Mouse (Mus musculus): ENCODE results near the gene Kndc1. TPM values are rescaled to one million over a fixed set of nuclear protein-coding genes. Genes with fewer than 3 reads are reported as not detected.

Kndc1 gene
- polyA plus RNA-seq, 1 experiment from 2014 or later = 1.0 TPM

DNA sequence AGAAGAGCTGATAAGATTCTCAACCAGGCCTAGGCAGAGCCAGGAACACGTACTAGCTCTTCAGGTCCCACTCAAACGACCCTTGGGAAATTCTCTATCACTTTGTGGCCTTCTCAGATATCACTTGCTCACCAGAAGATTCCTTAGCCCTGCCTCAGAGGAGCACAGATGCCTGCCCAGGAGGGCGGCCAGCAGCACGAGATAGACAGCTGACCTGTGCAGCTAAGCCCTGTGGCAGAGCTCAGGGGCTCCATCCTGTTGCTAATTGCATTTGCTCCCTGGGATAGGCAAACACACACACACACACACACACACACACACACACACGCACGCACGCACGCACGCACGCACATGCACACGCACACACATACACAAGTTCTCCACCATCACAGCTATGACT, 87.6 kb downstream of the Kndc1 start:
- no peak for DNase-seq (ENCODE audit: low spot score)
- WGBS = 85% methylated on average over 11 of the region's 11 CpGs
- Histone ChIP-seq H3K27me3 (ENCODE audit: insufficient read depth, poor library complexity, severe bottlenecking) (peaks cover 7% of the 10 kb centered on the region), H3K36me3 (peaks cover 11% of the 10 kb centered on the region), H3K4me3 (no peak overlapping the region), H3K9me3 (no peaks in the 10 kb centered on the region), H3K27ac (no peak overlapping the region), H3K4me1 (replicated peaks) (peaks cover 17% of the 10 kb centered on the region)

DNA sequence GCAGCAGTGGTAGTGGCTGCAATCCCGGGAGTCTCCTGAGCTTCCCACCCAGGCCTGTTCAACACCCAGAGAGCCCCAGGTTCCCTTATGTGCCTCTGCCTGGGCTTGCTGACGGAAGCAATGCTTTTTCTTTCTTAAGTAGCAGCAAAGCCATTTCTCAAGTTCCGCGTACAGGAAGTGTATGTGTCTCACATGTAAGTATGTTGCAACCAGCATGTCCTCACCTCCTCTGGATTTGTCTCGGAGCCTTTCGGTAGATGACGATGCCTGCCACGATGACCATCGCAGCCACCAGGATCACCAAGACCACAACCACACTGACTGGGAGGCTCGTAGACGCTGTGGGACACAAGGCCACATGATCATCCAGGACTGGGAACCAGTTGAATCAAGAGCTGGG, 90.0 kb downstream of the Kndc1 start:
- Histone ChIP-seq H3K36me3 (peaks cover 11% of the 10 kb centered on the region), H3K27ac (no peak overlapping the region), H3K9me3 (no peaks in the 10 kb centered on the region), H3K27me3 (ENCODE audit: insufficient read depth, poor library complexity, severe bottlenecking) (peaks cover 7% of the 10 kb centered on the region), H3K4me1 (replicated peaks) (no peaks in the 10 kb centered on the region), H3K4me3 (no peak overlapping the region)
- WGBS = 91% methylated on average over 11 of the region's 11 CpGs
- DNase-seq (ENCODE audit: low spot score) = no peak

GRCm38 (mm10) chr7:139988272-139988671, 93.8 kb downstream of the Kndc1 start:
- 89% methylated on average over 9 of the region's 9 CpGs for WGBS
- Histone ChIP-seq H3K4me1 (replicated peaks) (no peaks in the 10 kb centered on the region), H3K27ac (no peak overlapping the region), H3K9me3 (no peaks in the 10 kb centered on the region), H3K4me3 (no peak overlapping the region), H3K36me3 (peaks cover 11% of the 10 kb centered on the region), H3K27me3 (ENCODE audit: insufficient read depth, poor library complexity, severe bottlenecking) (no peaks in the 10 kb centered on the region)
- DNase-seq (ENCODE audit: low spot score) = no peak

DNA sequence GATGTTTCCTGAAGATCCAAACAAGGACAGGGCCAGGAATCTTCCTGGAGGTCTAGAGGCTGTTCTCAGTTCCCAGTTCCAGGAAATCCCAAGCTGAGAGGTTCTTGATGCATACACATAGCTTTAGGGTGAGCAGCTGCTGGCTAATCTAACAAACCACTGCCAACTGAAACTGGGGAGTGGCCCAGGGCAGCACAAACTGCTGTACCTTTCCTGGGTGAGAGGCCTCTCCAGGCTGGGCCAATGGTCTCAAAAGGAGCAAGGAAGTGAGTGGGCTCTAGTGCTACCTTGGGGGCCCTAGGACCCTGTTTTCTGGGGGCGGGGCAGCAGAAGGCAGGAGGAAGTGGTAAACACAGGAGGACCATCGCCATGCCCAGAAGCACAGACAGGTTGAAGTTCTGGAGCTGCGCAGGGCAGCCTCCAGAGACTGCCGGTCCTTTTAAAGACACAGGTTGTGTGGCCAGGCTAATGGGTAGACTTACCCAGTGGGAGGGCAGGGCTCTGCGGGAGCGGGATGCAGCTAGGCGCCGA, 96.4 kb downstream of the Kndc1 start:
- Histone ChIP-seq H3K27me3 (ENCODE audit: insufficient read depth, poor library complexity, severe bottlenecking) (no peaks in the 10 kb centered on the region), H3K4me3 (no peak overlapping the region), H3K27ac (no peak overlapping the region), H3K9me3 (no peaks in the 10 kb centered on the region), H3K36me3 (peaks cover 26% of the 10 kb centered on the region), H3K4me1 (replicated peaks) (no peaks in the 10 kb centered on the region)
- WGBS = 77% methylated on average over 8 of the region's 8 CpGs
- DNase-seq (ENCODE audit: low spot score) = no peak

MicroRNA genes within 50 kb of the gene (microRNA counts, 519-probe panel; counts per million panel counts)
- 1,255 counts per million, percentile 77 among the panel's probes with 10 or more counts for microRNA mmu-miR-202-3p
- microRNA mmu-miR-202-5p = 3,619 counts per million, percentile 86 among the panel's probes with 10 or more counts

Other genes starting within 250 kb of the Kndc1 start
- 0.62 and 1.5 TPM in 2 replicates for gene Cfap46, start 210.9 kb upstream of the Kndc1 start, polyA plus RNA-seq (2016; fragmentation: Nextera tagmentation; extraction: Ambion mirVana)
- gene Adgra1, start 60.5 kb upstream of the Kndc1 start, polyA plus RNA-seq (2016; fragmentation: Nextera tagmentation; extraction: Ambion mirVana) = 8.2 and 19.2 TPM in 2 replicates
- gene Utf1, start 49.1 kb downstream of the Kndc1 start, polyA plus RNA-seq (2016; fragmentation: Nextera tagmentation; extraction: Ambion mirVana) = not detected in 2 replicates
- 1.0 and 1.1 TPM in 2 replicates for gene 6430531B16Rik, start 84.1 kb downstream of the Kndc1 start, polyA plus RNA-seq (2016; fragmentation: Nextera tagmentation; extraction: Ambion mirVana)
- 2.4 and 4.1 TPM in 2 replicates for gene Adam8, start 97.9 kb downstream of the Kndc1 start, polyA plus RNA-seq (2016; fragmentation: Nextera tagmentation; extraction: Ambion mirVana)
- gene Zfp511, start 141.7 kb downstream of the Kndc1 start, polyA plus RNA-seq (2016; fragmentation: Nextera tagmentation; extraction: Ambion mirVana) = 48.3 and 53.1 TPM in 2 replicates
- gene Tubgcp2, start 142.0 kb downstream of the Kndc1 start, polyA plus RNA-seq (2016; fragmentation: Nextera tagmentation; extraction: Ambion mirVana) = 82.2 and 82.5 TPM in 2 replicates
- 95.9 and 105 TPM in 2 replicates for gene Msx3, start 154.4 kb downstream of the Kndc1 start, polyA plus RNA-seq (2016; fragmentation: Nextera tagmentation; extraction: Ambion mirVana)
- 2.7 and 7.2 TPM in 2 replicates for gene Caly, start 187.9 kb downstream of the Kndc1 start, polyA plus RNA-seq (2016; fragmentation: Nextera tagmentation; extraction: Ambion mirVana)
- gene Prap1, start 198.7 kb downstream of the Kndc1 start, polyA plus RNA-seq (2016; fragmentation: Nextera tagmentation; extraction: Ambion mirVana) = not detected in 2 replicates
- gene Fuom, start 207.7 kb downstream of the Kndc1 start, polyA plus RNA-seq (2016; fragmentation: Nextera tagmentation; extraction: Ambion mirVana) = 13.6 and 17.9 TPM in 2 replicates
- gene Paox, start 221.1 kb downstream of the Kndc1 start, polyA plus RNA-seq (2016; fragmentation: Nextera tagmentation; extraction: Ambion mirVana) = 15.7 and 21.7 TPM in 2 replicates
- 153 and 156 TPM in 2 replicates for gene Echs1, start 221.8 kb downstream of the Kndc1 start, polyA plus RNA-seq (2016; fragmentation: Nextera tagmentation; extraction: Ambion mirVana)
- 29.4 and 30.1 TPM in 2 replicates for gene Mtg1, start 242.9 kb downstream of the Kndc1 start, polyA plus RNA-seq (2016; fragmentation: Nextera tagmentation; extraction: Ambion mirVana)